Mouse (Mus musculus): ENCODE measurements at regions not wholly inside any gene's neighbourhood (a gene's known extent, or its start where the extent isn't known, plus 50 kb on each side); places are given as distances from the start of the nearest gene placed in this dataset.

- peak; percentile 1 for DNase-seq
Measured at GRCm38 (mm10) chr13:62293331-62293730, 89.6 kb downstream of the Gm3604 start.

DNA sequence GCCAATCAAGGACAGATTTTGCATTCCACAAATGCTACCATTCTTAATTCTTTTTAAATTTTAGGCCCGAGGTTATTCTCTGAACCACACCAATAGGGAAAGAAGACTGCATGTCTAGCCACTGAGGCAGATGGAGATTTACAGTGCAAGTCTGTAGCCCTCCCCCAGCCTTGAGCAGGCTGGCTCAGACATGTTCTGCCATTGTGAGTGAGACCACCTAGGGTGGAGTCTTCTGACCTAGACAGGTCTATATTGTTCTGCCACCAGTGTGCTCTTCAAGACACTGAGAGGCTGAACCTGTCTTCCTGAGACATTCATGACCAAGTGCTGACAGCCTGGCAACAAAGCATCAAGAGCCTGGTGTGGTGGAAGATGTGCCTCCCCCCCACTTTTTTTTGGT is 96.1 kb downstream of the Gm3604 start:
- no peak for DNase-seq
